Mouse (Mus musculus): ENCODE measurements around the gene Pheta2.
A peak's percentile ranks its signal among the peaks of the same experiment; 100 is the strongest.

Pheta2 gene

GRCm38 (mm10) chr15:82338593-82339112 is at the start of gene Pheta2, which contains the start of the genes Naga and Smdt1:
Pheta2 (plus strand) TSS chr15:82338942.
Naga (minus strand) TSS chr15:82338925.
Smdt1 (plus strand) TSS chr15:82338959.
- DNase-seq (ENCODE audit: low read depth, low spot score): peak; percentile 93

- no peak for DNase-seq (ENCODE audit: low read depth, low spot score)
Observed at GRCm38 (mm10) chr15:82290252-82290651, 48.5 kb upstream of the Pheta2 start.

GRCm38 (mm10) chr15:82292851-82293250 is 45.9 kb upstream of the Pheta2 start:
- no peak for DNase-seq (ENCODE audit: low read depth, low spot score)

GRCm38 (mm10) chr15:82293271-82293711 is 45.5 kb upstream of the Pheta2 start:
- no peak for DNase-seq (ENCODE audit: low read depth, low spot score)

GRCm38 (mm10) chr15:82294059-82294458 is 44.7 kb upstream of the Pheta2 start:
- DNase-seq (ENCODE audit: low read depth, low spot score): no peak

GRCm38 (mm10) chr15:82298764-82299561 is 39.8 kb upstream of the Pheta2 start, which contains the start of gene Wbp2nl:
Wbp2nl (plus strand) TSS chr15:82298954.
- DNase-seq (ENCODE audit: low read depth, low spot score): no peak

- no peak for DNase-seq (ENCODE audit: low read depth, low spot score)
Observed at GRCm38 (mm10) chr15:82307107-82307506, 31.6 kb upstream of the Pheta2 start.

- DNase-seq (ENCODE audit: low read depth, low spot score): no peak
Observed at GRCm38 (mm10) chr15:82308416-82308815, 30.3 kb upstream of the Pheta2 start.

- no peak for DNase-seq (ENCODE audit: low read depth, low spot score)
Observed at GRCm38 (mm10) chr15:82317839-82318238, 20.9 kb upstream of the Pheta2 start.

- no peak for DNase-seq (ENCODE audit: low read depth, low spot score)
Observed at GRCm38 (mm10) chr15:82319613-82320012, 19.1 kb upstream of the Pheta2 start.

GRCm38 (mm10) chr15:82322195-82322594 is 16.5 kb upstream of the Pheta2 start:
- DNase-seq (ENCODE audit: low read depth, low spot score): no peak

GRCm38 (mm10) chr15:82325382-82325781 is 13.4 kb upstream of the Pheta2 start:
- DNase-seq (ENCODE audit: low read depth, low spot score): no peak

GRCm38 (mm10) chr15:82335194-82335593 is 3.5 kb upstream of the Pheta2 start:
- no peak for DNase-seq (ENCODE audit: low read depth, low spot score)

GRCm38 (mm10) chr15:82336629-82337028 is 2.1 kb upstream of the Pheta2 start:
- no peak for DNase-seq (ENCODE audit: low read depth, low spot score)

GRCm38 (mm10) chr15:82337875-82338274 is 867 bp upstream of the Pheta2 start:
- DNase-seq (ENCODE audit: low read depth, low spot score): no peak

GRCm38 (mm10) chr15:82339150-82339549 is 408 bp downstream of the Pheta2 start:
- no peak for DNase-seq (ENCODE audit: low read depth, low spot score)

- no peak for DNase-seq (ENCODE audit: low read depth, low spot score)
Observed at GRCm38 (mm10) chr15:82339634-82340254, 1.0 kb downstream of the Pheta2 start.

- no peak for DNase-seq (ENCODE audit: low read depth, low spot score)
Observed at GRCm38 (mm10) chr15:82340414-82341035, 1.8 kb downstream of the Pheta2 start.

GRCm38 (mm10) chr15:82341036-82341501 is 2.3 kb downstream of the Pheta2 start:
- no peak for DNase-seq (ENCODE audit: low read depth, low spot score)

- DNase-seq (ENCODE audit: low read depth, low spot score): no peak
Observed at GRCm38 (mm10) chr15:82341675-82342542, 3.2 kb downstream of the Pheta2 start.

GRCm38 (mm10) chr15:82342543-82342935 is 3.8 kb downstream of the Pheta2 start:
- no peak for DNase-seq (ENCODE audit: low read depth, low spot score)
